Mouse (Mus musculus): ENCODE results near the gene 4932438H23Rik. TPM values are rescaled to one million over a fixed set of nuclear protein-coding genes. Genes with fewer than 3 reads are reported as not detected.

4932438H23Rik gene
- total RNA-seq, 2 experiments from 2014 or later = 1.5 to 2.0 TPM

GRCm38 (mm10) chr16:91009942-91010529, 84.9 kb downstream of the 4932438H23Rik start:
- Histone ChIP-seq H3K27ac (peak overlapping the region; percentile 99), H3K4me3 (peak overlapping the region; percentile 87)
- no peak for TF ChIP-seq CTCF (conservative IDR thresholded peaks at IDR 0.05)
- DNase-seq (ENCODE audit: low spot score in 2 of 2) = no peak

- Histone ChIP-seq H3K27ac (no peak overlapping the region), H3K4me3 (no peak overlapping the region)
- no peak for DNase-seq (ENCODE audit: low spot score in 2 of 2)
- TF ChIP-seq CTCF (conservative IDR thresholded peaks at IDR 0.05) = no peak
These were observed 89.9 kb downstream of the 4932438H23Rik start for GRCm38 (mm10) chr16:91004915-91005538.

Other genes with a start within 250 kb of the 4932438H23Rik start
- gene Cfap298, start 160.0 kb downstream of the 4932438H23Rik start, total RNA-seq (2021) = 10 to 100 TPM; 34.0 to 43.7 TPM
- 100 to 1,000 TPM; 424 to 431 TPM for gene Synj1, start 83.8 kb downstream of the 4932438H23Rik start, total RNA-seq (2021)
- 10 to 100 TPM; 73.6 to 90.7 TPM for gene Paxbp1, start 50.6 kb downstream of the 4932438H23Rik start, total RNA-seq (2021)
- 10 to 100 TPM; 25.2 to 27.1 TPM for gene Olig2, start 130.3 kb upstream of the 4932438H23Rik start, total RNA-seq (2021)
- gene Olig1, start 174.7 kb upstream of the 4932438H23Rik start, total RNA-seq (2021) = 100 to 1,000 TPM in 1 of 2 experiments, 10 to 100 TPM in 1; 95.9 to 105 TPM